Mouse (Mus musculus): ENCODE measurements around the gene Vgll4.
"Not testable (repeated sequence)": the region's sequence is repeated elsewhere in the genome, so short reads cannot be mapped to it uniquely, and the experiment has no call there.

Gene Vgll4

GRCm38 (mm10) chr6:114893427-114894209 lies 76.2 kb downstream of the Vgll4 start:
- DNase-seq (ENCODE audit: low spot score) = no peak

DNA sequence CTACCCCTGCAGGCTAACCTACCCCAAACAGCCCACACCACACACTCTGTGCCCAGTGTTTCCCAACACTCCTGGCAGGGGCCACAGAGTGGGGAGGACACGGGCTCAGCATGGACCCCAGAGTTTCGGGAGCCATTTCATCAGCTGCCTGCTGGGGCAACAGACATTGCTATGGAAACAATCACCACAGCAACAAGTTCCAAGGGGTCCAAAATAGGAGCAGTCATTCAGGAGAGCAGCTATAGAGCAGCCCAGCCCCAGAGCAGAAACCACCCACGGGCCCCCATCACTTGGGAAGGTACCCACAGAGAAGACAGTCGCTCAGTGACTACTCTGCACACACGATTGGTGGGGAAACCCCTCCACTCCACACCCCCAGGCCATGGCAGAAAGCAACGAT lies 77.4 kb downstream of the Vgll4 start:
- peak; percentile 74 for DNase-seq (ENCODE audit: low spot score)

DNA sequence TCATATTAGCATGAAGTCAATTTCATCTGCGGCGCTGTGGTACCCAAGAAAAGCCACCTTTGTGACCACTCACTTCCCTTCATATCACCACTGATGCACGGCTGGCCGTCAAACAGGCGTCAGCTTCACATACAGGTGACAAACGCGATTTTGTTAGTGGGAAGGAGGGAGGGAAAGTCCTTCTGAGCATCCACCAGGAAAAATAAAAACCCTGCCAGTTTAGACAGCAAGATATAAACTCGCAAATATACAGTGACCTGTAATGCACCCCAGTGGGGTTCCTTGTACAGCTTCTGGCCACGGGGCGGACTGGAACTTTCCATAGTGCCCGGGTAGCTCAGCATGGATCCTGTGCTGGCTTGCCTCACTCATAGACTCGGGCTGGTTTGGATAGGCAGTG lies 78.0 kb downstream of the Vgll4 start:
- DNase-seq (ENCODE audit: low spot score) = no peak

GRCm38 (mm10) chr6:114891272-114891671 lies 78.5 kb downstream of the Vgll4 start:
- DNase-seq (ENCODE audit: low spot score) = no peak

DNA sequence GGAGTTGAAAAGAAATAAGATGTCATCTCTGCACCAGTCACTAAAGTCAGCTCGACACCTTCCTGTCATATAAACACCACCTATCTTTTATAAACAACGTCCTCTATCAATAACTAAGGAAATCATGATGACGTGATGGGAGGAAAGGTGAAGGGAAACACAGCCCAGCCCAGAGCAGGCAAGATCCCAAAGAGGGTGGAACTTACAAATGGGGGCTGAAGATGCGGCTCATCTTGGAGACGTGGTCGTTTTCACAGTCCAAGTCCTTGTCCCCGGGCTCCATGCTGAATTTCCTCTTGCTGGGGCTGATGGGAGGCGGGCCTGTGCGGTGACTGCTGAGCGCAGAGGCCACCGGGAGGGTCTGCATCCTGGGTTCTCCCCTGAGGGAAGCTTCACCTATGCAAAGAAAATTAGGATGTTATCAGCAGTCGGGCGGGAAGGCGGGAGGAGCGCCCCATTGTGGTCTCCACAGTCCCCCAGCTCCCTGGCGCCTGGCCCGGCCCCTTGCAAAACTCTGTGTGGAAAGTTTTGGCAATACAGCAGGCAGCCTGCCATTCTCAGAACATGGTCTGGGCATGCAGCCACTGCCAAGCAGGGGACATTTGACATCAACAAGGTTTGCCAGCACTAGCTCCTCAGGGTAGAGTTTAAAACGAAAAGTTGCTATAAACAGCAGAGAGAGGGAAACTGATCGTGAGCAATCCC lies 79.2 kb downstream of the Vgll4 start:
- DNase-seq (ENCODE audit: low spot score) = no peak

DNA sequence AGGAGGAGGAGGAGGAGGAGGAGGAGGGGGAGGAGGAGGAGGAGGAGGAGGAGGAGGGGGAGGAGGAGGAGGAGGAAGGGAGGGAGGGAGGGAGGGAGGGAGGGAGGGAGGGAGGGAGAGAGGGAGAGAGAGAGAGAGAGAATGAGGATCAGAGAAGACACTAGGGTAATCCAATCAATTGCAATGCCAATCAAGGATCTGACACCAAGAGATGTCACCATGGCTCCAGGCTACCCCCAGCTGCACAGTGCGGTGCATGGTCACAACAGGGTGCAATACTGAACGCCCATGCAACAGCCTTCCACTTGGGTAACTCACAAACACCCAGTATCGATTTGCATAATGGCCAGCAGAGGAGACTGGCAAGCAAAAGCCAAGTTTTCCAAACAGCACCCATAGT lies 79.8 kb downstream of the Vgll4 start:
- DNase-seq (ENCODE audit: low spot score) = not testable (repeated sequence)

GRCm38 (mm10) chr6:114888922-114889321 lies 80.9 kb downstream of the Vgll4 start:
- peak; percentile 93 for DNase-seq (ENCODE audit: low spot score)

- no peak for DNase-seq (ENCODE audit: low spot score)
These were observed 83.1 kb downstream of the Vgll4 start for GRCm38 (mm10) chr6:114886504-114887361.

DNA sequence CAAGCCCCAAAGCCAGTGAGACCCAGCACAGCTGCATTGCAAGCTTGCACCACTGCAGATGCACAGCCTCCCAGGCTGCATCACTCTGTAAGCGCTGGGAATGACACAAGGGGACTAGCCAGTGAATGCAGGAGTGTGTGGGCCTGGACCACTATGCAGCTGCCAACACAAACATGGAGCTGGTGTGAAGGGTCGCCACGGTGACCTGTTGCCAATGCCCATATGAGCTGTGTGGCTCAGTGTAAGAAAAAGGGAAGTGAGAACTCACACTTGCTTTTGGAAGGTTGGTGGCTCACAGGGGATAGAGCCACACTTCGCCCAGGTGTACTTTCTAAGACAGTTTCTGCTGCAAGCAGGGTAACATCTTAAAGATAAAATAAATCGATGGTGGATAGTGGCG lies 83.8 kb downstream of the Vgll4 start:
- no peak for DNase-seq (ENCODE audit: low spot score)

DNA sequence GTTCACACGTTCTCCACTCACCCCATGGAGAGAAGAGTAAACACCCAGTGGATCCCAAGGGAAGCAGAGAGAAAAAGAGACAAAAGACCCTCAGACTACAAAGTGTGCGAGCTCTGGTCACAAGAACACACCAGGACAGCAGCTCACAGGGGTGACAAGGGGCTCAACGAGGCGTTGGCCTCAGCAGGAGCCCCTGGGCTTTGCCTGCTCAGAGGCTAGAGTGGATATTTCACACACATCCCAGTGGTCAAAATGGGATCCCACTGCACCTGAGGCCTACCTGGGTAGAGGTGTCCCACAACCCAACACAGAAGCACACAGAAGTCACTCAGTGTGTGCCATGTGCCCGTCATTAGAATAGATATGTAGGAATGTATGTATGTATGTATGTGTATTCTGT lies 84.7 kb downstream of the Vgll4 start:
- no peak for DNase-seq (ENCODE audit: low spot score)

DNA sequence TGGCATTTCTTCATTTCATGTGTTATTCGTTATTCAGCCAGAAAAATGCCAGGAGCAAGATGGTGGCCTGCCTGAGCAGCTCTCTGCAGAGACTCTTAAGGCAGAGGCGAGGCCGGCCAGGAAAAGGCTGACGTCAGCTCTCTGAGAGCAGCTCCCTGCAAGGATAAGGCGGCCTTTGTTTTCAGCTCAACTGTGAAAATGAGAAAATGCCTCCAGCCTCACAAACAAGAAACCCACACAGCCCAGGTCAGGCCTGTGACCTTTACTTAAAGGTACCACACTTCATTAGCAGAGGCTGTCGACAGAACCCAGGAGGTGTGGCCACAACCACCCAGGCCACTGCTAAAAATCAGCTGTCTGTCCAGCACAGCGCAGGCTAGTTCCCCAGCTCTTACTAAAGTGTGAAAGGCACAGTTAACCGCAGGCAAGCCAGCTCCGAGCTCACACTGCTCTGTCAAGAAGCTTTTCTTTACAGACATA lies 86.5 kb downstream of the Vgll4 start:
- peak; percentile 96 for DNase-seq (ENCODE audit: low spot score)

DNA sequence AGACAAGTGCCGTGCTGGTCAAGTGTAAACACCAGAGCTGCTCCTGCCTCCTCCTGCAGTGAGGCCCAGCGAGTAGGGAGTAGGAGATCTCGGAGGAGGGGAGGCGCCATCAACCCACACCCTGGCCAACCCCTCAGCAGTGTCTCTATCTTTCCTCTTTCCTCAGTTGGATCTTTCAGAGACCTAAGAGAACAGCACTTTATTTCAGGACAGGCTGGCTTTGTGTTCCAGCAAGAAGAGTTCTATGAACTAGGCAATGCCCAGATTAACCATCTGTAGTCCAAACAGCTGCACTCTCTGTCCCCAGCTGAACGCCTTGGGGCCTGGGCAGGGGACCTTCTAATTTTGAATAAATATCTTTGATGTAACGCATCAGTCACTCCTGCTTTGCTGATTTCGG lies 87.1 kb downstream of the Vgll4 start:
- DNase-seq (ENCODE audit: low spot score) = peak; percentile 43

DNA sequence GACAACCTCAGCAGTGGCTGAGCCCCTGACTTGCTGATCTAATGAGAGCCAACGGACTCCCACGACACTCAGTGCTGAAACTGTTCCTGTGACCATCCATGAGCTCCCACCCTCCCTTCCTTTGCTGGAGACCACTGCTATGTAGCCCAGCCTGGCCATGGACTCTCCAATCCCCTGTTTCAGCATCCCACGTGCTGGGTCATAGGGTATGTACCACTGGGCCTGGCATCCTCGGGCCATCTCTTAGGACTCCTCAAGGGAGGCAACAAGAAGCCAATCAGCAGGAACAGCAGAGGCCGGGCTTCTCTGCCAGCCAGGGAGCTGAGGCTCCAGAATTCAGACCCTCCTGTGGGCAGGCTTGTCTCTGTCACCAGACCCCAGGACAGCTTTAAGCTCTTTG lies 87.6 kb downstream of the Vgll4 start:
- no peak for DNase-seq (ENCODE audit: low spot score)

- DNase-seq (ENCODE audit: low spot score) = no peak
These were observed 89.0 kb downstream of the Vgll4 start for GRCm38 (mm10) chr6:114880798-114881197.

DNA sequence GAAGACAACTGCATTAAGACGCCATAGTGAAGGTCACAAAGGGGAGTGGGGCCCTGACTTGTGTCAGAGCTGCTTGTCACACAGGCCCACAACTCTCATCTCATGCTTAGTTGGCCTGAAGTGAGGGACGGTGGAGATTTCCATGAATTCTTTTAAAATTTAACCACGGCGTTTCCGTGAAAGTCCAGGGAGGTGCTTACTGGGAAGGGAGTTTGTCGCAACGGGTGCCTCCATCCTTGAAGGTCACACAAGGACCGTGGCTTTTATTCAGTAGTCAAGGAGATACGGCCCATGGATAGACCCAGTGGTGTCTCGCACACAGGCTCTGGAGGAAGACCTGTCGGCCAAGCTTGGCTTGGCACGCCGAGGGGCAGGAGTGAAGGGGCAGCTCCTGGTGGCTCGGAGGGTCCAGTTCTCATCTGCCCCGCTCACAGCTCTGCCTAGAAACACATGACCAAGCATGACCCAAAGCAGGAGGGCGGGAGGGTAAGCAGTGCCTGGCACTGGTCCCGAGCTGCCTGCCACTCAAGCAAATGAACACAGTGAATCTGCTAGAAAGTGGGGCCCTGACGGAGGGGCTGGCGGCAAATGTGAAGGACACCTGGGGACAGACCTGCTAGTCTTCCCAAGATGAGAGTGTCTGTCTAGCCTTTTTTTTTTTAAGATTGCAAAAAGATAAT lies 90.8 kb downstream of the Vgll4 start:
- DNase-seq (ENCODE audit: low spot score) = no peak

DNA sequence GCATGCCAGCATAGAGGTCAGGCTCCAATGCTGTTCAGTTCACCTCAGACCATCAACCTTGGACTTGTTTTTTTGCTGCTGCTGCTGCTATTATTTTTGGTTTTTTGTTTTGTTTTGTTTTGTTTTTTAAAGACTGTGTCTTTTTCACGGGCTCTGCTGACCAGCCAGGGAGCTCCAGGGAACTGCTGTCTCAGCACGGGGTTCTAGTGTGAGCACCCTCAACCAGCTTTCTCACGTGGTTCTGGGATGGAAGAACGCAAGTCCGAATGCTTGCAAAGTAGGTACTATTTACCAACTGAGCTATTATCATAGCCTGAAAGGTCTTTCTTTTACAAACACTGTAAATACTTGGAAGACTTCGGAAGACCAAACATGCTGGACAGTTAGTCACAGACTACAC lies 93.2 kb downstream of the Vgll4 start:
- DNase-seq (ENCODE audit: low spot score) = no peak

- no peak for DNase-seq (ENCODE audit: low spot score)
These were observed 93.8 kb downstream of the Vgll4 start for GRCm38 (mm10) chr6:114876033-114876432.

- DNase-seq (ENCODE audit: low spot score) = peak; percentile 95
These were observed 94.7 kb downstream of the Vgll4 start for GRCm38 (mm10) chr6:114875018-114875558.

- peak; percentile 87 for DNase-seq (ENCODE audit: low spot score)
These were observed 95.5 kb downstream of the Vgll4 start for GRCm38 (mm10) chr6:114874138-114874928.

GRCm38 (mm10) chr6:114873808-114874137 lies 96.0 kb downstream of the Vgll4 start:
- no peak for DNase-seq (ENCODE audit: low spot score)
